Mouse (Mus musculus): ENCODE measurements around the gene Pard3. TPM values are rescaled to one million over a fixed set of nuclear protein-coding genes. Genes with fewer than 3 reads are reported as not detected.

Pard3 gene
- polyA plus RNA-seq, 1 experiment from 2014 or later: 5.4 TPM

DNA sequence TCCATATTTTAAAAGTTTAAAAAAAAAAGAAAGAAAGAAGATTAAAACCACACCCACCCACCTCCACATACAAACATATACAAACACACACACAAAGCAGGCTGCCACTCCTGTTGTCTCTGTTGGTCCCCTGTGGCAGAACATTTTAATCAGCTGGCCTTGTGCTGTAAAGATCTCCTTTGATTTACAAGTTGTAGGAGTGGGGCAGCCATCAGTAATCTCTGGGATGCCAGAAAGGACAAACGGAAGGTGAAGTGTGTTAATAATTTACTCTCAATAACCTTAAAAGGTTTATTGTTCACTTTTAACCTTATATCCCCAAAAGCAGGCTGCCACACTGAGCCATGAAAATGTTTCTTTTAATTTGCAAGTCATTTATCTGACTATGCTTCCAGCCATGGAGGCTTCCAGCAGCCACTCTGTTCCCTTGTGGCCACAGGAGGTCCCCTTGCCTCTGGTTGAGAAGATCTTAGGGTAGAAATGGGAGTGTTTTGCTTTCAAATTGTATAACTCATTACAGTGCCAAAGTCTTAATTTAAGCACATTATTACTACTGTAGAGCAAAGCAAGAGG, 448.4 kb downstream of the Pard3 start:
- Histone ChIP-seq H3K4me2 (no peak overlapping the region), H3K4me3 (replicated peaks) (no peak overlapping the region), H3K27me3 (no peaks in the 10 kb centered on the region), H3K36me3 (no peaks in the 10 kb centered on the region), H3K9ac (no peak overlapping the region), H3K27ac (no peak overlapping the region), H3K4me1 (replicated peaks) (peaks cover 37% of the 10 kb centered on the region), H3K9me3 (replicated peaks) (no peaks in the 10 kb centered on the region)
- ATAC-seq (ENCODE audit: low read depth) (no peak), DNase-seq (no peak)
- WGBS (ENCODE audit: insufficient replicate concordance): 63% methylated on average over 1 of the region's 1 CpGs

DNA sequence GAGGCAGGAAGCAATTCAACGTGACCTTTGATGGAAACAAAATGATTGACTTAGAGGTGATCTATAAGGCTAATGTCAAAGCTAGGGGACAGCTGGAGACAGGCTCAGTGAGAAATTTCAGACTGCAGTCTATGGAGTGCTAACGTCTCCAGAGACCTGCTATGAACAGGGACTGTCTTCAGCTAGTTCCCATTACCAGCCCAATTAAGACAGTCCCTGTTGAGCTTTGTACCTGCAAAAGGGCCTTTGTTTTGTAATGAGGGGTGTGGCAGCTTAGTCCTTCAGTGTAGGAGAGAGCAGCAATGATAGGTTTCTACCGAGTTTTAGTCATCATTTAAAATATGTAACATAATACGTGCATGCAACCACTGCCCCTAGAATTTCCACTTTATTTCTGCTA, 448.9 kb downstream of the Pard3 start:
- H3K9me3 ChIP-seq (replicated peaks): no peaks in the 10 kb centered on the region
- peaks cover 38% of the 10 kb centered on the region for H3K4me1 ChIP-seq (replicated peaks)
- no peaks in the 10 kb centered on the region for H3K27me3 ChIP-seq
- no peaks in the 10 kb centered on the region for H3K36me3 ChIP-seq
- H3K4me2 ChIP-seq: no peak overlapping the region
- no peak overlapping the region for H3K27ac ChIP-seq
- no peak overlapping the region for H3K9ac ChIP-seq
- ATAC-seq (ENCODE audit: low read depth): no peak
- 45% methylated on average over 4 of the region's 4 CpGs for WGBS (ENCODE audit: insufficient replicate concordance)
- H3K4me3 ChIP-seq (replicated peaks): no peak overlapping the region
- DNase-seq: no peak

DNA sequence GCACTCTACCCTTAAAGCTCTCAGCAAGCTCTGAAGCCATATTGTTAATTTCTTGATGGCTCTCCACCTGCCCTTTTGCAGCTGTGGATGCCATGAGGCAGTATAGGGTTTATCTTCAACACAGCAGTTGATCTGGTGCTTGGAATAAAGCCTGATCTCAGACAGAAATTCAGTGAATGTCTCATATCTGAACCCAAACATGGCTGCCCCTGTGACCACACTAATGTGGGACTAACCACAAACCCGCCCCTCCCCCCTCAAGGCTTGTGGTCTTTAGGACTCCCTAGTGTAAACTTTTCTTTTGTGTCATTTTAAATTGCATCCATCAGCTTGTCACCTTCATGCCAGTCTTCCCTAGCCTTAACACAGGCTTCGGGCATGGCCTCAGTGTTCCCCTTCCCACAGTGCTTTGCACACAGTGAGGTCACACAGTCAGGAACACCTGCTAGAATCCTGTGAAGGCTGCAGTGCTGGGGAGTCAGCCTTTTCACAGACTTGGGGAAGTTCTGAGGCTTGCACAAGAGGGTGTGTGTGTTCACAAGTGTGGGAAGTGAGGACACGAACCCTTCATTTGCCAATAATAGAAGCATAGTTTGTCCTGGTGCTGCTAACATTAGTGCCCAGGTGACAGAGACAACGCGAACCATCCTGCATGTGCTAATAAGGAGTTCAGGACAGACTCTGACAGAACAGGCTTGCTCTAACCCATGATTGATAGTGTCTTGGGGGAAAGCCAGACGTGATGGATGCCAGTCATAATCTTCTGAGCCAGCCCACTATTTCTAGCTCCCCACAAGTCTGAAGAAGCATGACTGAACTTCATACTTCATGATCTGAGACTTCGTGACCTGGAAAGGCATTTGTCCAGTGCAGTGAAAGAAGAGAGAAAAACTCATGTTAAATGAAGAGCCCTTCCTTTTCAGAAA, 451.4 kb downstream of the Pard3 start:
- peak overlapping the region; percentile 67 for H3K27ac ChIP-seq
- H3K4me3 ChIP-seq (replicated peaks): no peak overlapping the region
- H3K4me1 ChIP-seq (replicated peaks): peaks cover 49% of the 10 kb centered on the region
- DNase-seq (no peak), ATAC-seq (ENCODE audit: low read depth) (peak; percentile 42)
- 28% methylated on average over 7 of the region's 7 CpGs for WGBS (ENCODE audit: insufficient replicate concordance)
- no peaks in the 10 kb centered on the region for H3K27me3 ChIP-seq
- no peaks in the 10 kb centered on the region for H3K9me3 ChIP-seq (replicated peaks)
- no peak overlapping the region for H3K4me2 ChIP-seq
- H3K36me3 ChIP-seq: no peaks in the 10 kb centered on the region
- H3K9ac ChIP-seq: no peak overlapping the region

- 13% methylated on average over 2 of the region's 2 CpGs for WGBS (ENCODE audit: insufficient replicate concordance)
- no peaks in the 10 kb centered on the region for H3K9me3 ChIP-seq (replicated peaks)
- no peaks in the 10 kb centered on the region for H3K36me3 ChIP-seq
- H3K4me3 ChIP-seq (replicated peaks): no peak overlapping the region
- H3K9ac ChIP-seq: no peak overlapping the region
- ATAC-seq (ENCODE audit: low read depth) (peak; percentile 86), DNase-seq (peak; percentile 34)
- H3K27ac ChIP-seq: peak overlapping the region; percentile 67; the same call in 1 of the 2 replicates
- no peaks in the 10 kb centered on the region for H3K27me3 ChIP-seq
- peaks cover 49% of the 10 kb centered on the region for H3K4me1 ChIP-seq (replicated peaks)
- H3K4me2 ChIP-seq: no peak overlapping the region
Observed at GRCm38 (mm10) chr8:127516043-127516442, 452.4 kb downstream of the Pard3 start.

DNA sequence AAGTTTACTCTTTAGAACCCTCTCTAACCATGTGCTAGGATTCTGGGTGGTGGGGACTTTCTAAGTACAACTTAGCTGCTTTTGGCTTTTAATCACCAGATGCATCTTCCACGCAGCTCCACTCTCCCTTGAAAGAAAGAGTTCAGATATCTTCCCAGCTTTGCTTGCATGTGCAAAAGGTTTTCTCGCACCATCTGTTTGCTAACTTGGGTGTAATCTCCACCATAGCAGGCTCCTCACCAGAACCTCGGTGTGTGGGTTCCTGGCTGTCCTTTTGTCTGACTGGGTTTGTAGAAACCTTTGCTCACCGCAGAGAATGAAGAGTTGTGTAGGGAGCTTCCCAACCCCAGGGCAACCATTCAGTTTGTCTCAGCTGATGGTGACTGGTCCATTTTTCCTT, 462.0 kb downstream of the Pard3 start:
- H3K4me1 ChIP-seq (replicated peaks): no peaks in the 10 kb centered on the region
- no peaks in the 10 kb centered on the region for H3K36me3 ChIP-seq
- 52% methylated on average over 4 of the region's 4 CpGs for WGBS (ENCODE audit: insufficient replicate concordance)
- DNase-seq (no peak), ATAC-seq (ENCODE audit: low read depth) (no peak)
- H3K27ac ChIP-seq: no peak overlapping the region
- no peak overlapping the region for H3K9ac ChIP-seq
- H3K4me3 ChIP-seq (replicated peaks): no peak overlapping the region
- H3K4me2 ChIP-seq: no peak overlapping the region
- no peaks in the 10 kb centered on the region for H3K27me3 ChIP-seq
- H3K9me3 ChIP-seq (replicated peaks): no peaks in the 10 kb centered on the region

GRCm38 (mm10) chr8:127528315-127528714, 464.6 kb downstream of the Pard3 start:
- ATAC-seq (ENCODE audit: low read depth) (peak; percentile 34; the same call in 1 of the 2 replicates), DNase-seq (no peak)
- no peak overlapping the region for H3K27ac ChIP-seq
- no peak overlapping the region for H3K4me2 ChIP-seq
- H3K9me3 ChIP-seq (replicated peaks): no peaks in the 10 kb centered on the region
- no peak overlapping the region for H3K4me3 ChIP-seq (replicated peaks)
- WGBS (ENCODE audit: insufficient replicate concordance): 75% methylated on average over 2 of the region's 2 CpGs
- no peaks in the 10 kb centered on the region for H3K4me1 ChIP-seq (replicated peaks)
- H3K36me3 ChIP-seq: no peaks in the 10 kb centered on the region
- no peak overlapping the region for H3K9ac ChIP-seq
- no peaks in the 10 kb centered on the region for H3K27me3 ChIP-seq

GRCm38 (mm10) chr8:127529746-127530145, 466.1 kb downstream of the Pard3 start:
- whole genome bisulfite sequencing (ENCODE audit: insufficient replicate concordance): 79% methylated on average over 2 of the region's 2 CpGs
- DNase-seq: no peak
- Histone ChIP-seq H3K4me1 (replicated peaks) (no peaks in the 10 kb centered on the region), H3K9ac (no peak overlapping the region), H3K4me2 (no peak overlapping the region), H3K9me3 (replicated peaks) (no peaks in the 10 kb centered on the region), H3K27me3 (no peaks in the 10 kb centered on the region), H3K4me3 (replicated peaks) (no peak overlapping the region), H3K36me3 (no peaks in the 10 kb centered on the region), H3K27ac (no peak overlapping the region)
- ATAC-seq (ENCODE audit: low read depth): no peak

GRCm38 (mm10) chr8:127531866-127532265, 468.2 kb downstream of the Pard3 start:
- Histone ChIP-seq H3K9me3 (replicated peaks) (no peaks in the 10 kb centered on the region), H3K4me1 (replicated peaks) (no peaks in the 10 kb centered on the region), H3K27ac (no peak overlapping the region), H3K36me3 (no peaks in the 10 kb centered on the region), H3K4me2 (no peak overlapping the region), H3K4me3 (replicated peaks) (no peak overlapping the region), H3K27me3 (no peaks in the 10 kb centered on the region), H3K9ac (no peak overlapping the region)
- ATAC-seq (ENCODE audit: low read depth) (no peak), DNase-seq (no peak)
- 62% methylated on average over 3 of the region's 3 CpGs for whole genome bisulfite sequencing (ENCODE audit: insufficient replicate concordance)

- no peak for ATAC-seq (ENCODE audit: low read depth)
- 54% methylated on average over 3 of the region's 3 CpGs for WGBS (ENCODE audit: insufficient replicate concordance)
- H3K27me3 ChIP-seq: no peaks in the 10 kb centered on the region
- H3K4me1 ChIP-seq (replicated peaks): no peaks in the 10 kb centered on the region
- no peaks in the 10 kb centered on the region for H3K9me3 ChIP-seq (replicated peaks)
- no peak overlapping the region for H3K9ac ChIP-seq
- no peak overlapping the region for H3K4me3 ChIP-seq (replicated peaks)
- DNase-seq: no peak
- H3K27ac ChIP-seq: no peak overlapping the region
- H3K36me3 ChIP-seq: no peaks in the 10 kb centered on the region
- no peak overlapping the region for H3K4me2 ChIP-seq
Observed at GRCm38 (mm10) chr8:127534789-127535188, 471.1 kb downstream of the Pard3 start.

GRCm38 (mm10) chr8:127535192-127535845, 471.6 kb downstream of the Pard3 start:
- Histone ChIP-seq H3K4me3 (replicated peaks) (no peak overlapping the region), H3K27me3 (no peaks in the 10 kb centered on the region), H3K9me3 (replicated peaks) (no peaks in the 10 kb centered on the region), H3K9ac (no peak overlapping the region), H3K36me3 (no peaks in the 10 kb centered on the region), H3K4me2 (no peak overlapping the region), H3K27ac (no peak overlapping the region), H3K4me1 (replicated peaks) (no peaks in the 10 kb centered on the region)
- WGBS (ENCODE audit: insufficient replicate concordance): 65% methylated on average over 8 of the region's 8 CpGs
- no peak for DNase-seq
- no peak for ATAC-seq (ENCODE audit: low read depth)

GRCm38 (mm10) chr8:127535846-127536220, 472.1 kb downstream of the Pard3 start:
- H3K9ac ChIP-seq: no peak overlapping the region
- no peak for ATAC-seq (ENCODE audit: low read depth)
- WGBS (ENCODE audit: insufficient replicate concordance): 74% methylated on average over 1 of the region's 1 CpGs
- H3K4me3 ChIP-seq (replicated peaks): no peak overlapping the region
- no peak for DNase-seq
- no peaks in the 10 kb centered on the region for H3K36me3 ChIP-seq
- H3K9me3 ChIP-seq (replicated peaks): no peaks in the 10 kb centered on the region
- H3K4me2 ChIP-seq: no peak overlapping the region
- H3K4me1 ChIP-seq (replicated peaks): no peaks in the 10 kb centered on the region
- H3K27me3 ChIP-seq: no peaks in the 10 kb centered on the region
- no peak overlapping the region for H3K27ac ChIP-seq
